Mouse (Mus musculus) ES-E14 (cell line): ENCODE measurements around the gene Cbl. TPM values are rescaled to one million over a fixed set of nuclear protein-coding genes. Genes with fewer than 3 reads are reported as not detected.

Source experiments
- DNase-seq: peaks from one replicate; pipeline ENCODE4 v3.0.0-alpha.2; 2013; ENCODE audit warnings: low read depth, low spot score
- H3K27ac ChIP-seq: 2 replicates; pipeline ENCODE4 v1.5.1; 2012; ENCODE audit warnings: low read depth, mild to moderate bottlenecking, low read length, moderate library complexity, mixed read lengths; ENCODE audit not compliant: poor library complexity, insufficient read depth, severe bottlenecking
- H3K36me3 ChIP-seq: 2 replicates; pipeline ENCODE4 v1.6.1; 2012; ENCODE audit warnings: mild to moderate bottlenecking, low read length, moderate library complexity, mixed read lengths; ENCODE audit not compliant: control insufficient read depth, poor library complexity, insufficient read depth, severe bottlenecking
- H3K4me1 ChIP-seq, 2 experiments: fragments of 150-350 bp in 1 of 2; sonication (generic) in 1 of 2; 2 replicates each; pipeline ENCODE4 v1.6.1; 2012; ENCODE audit warnings: low read length in 2 of 2, mild to moderate bottlenecking in 1 of 2, mixed read lengths in 1 of 2; ENCODE audit not compliant: control insufficient read depth in 2 of 2, insufficient read depth in 2 of 2, poor library complexity in 1 of 2
- H3K4me3 ChIP-seq, 2 experiments: fragments of 150-350 bp in 1 of 2; sonication (generic) in 1 of 2; 2 replicates each; pipeline ENCODE4 v1.5.1; 2012; ENCODE audit warnings: low read length in 2 of 2, low read depth in 1 of 2, mild to moderate bottlenecking in 1 of 2, mixed read lengths in 1 of 2; ENCODE audit not compliant: insufficient read depth in 1 of 2, poor library complexity in 1 of 2, severe bottlenecking in 1 of 2
- H3K9ac ChIP-seq: 2 replicates; pipeline ENCODE4 v1.6.1; 2012; ENCODE audit warnings: low read depth, mild to moderate bottlenecking, low read length, mixed read lengths; ENCODE audit not compliant: poor library complexity, insufficient read depth, severe bottlenecking
- H3K9me3 ChIP-seq: fragments of 150-350 bp; sonication (generic); 2 replicates; pipeline ENCODE4 v1.6.1; 2012; ENCODE audit warnings: low read depth, mild to moderate bottlenecking, low read length; ENCODE audit not compliant: control insufficient read depth, insufficient read depth
- CHD2 ChIP-seq: IDR thresholded peaks from 2 replicates; pipeline ENCODE4 v1.6.1; 2014; ENCODE audit warnings: mild to moderate bottlenecking, low read depth, low read length, inconsistent platforms
- HCFC1 ChIP-seq: IDR thresholded peaks from 2 replicates; pipeline ENCODE4 v1.6.1; 2012; ENCODE audit warnings: low read length, inconsistent platforms, borderline replicate concordance; ENCODE audit not compliant: insufficient read depth
- MAFK ChIP-seq: IDR thresholded peaks from 2 replicates; pipeline ENCODE4 v1.6.1; 2014; ENCODE audit warnings: mild to moderate bottlenecking, low read depth, low read length, inconsistent platforms; ENCODE audit not compliant: insufficient read depth
- ZC3H11A ChIP-seq: IDR thresholded peaks from 2 replicates; pipeline ENCODE4 v1.6.1; 2012; ENCODE audit warnings: low read depth, mild to moderate bottlenecking, inconsistent platforms, low read length, borderline replicate concordance
- ZNF384 ChIP-seq: IDR thresholded peaks from 2 replicates; pipeline ENCODE4 v1.6.1; 2012; ENCODE audit warnings: low read depth, low read length, inconsistent platforms
- in situ Hi-C, 2 experiments: fragments of 600-800 bp; cut with MboI; formaldehyde crosslinking; loops; one replicate each; pipeline ENCODE4 v1.15.1; 2025; ENCODE audit warnings: low sequenced_read_pairs in 2 of 2, inconsistent platforms in 1 of 2; ENCODE audit not compliant: unreplicated experiment in 2 of 2
- total RNA-seq: library from RNA; depleted of rRNA; stranded (reverse); fragments of 300-350 nt; gene quantifications from 2 replicates; pipeline ENCODE4 v1.2.3, GENCODE M21; 2012

Gene Cbl
- total RNA-seq, 1 experiment: 17.3 TPM

DNA sequence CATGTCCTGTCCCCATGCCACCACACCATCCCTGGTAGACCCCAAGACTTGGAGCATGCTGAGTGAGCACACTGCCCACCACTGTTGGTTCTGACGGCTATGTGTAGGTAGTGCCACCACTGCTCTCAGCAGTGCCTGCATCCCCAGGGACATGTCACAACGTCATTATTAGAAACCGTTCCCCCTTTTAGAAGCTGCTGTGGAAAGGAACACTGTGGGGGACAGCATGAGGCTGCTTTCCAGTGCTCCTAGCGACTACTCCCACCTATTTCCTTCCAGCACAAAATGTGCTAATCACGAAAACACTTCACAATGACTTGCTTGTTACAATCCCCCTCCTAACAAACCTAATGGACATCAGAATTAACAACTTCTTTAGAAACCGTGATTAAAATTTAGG, 7.9 kb downstream of the Cbl start:
- no peak overlapping the region for H3K4me3 ChIP-seq
- no peaks in the 10 kb centered on the region for H3K9me3 ChIP-seq
- H3K36me3 ChIP-seq: peaks cover 2% of the 10 kb centered on the region; the same call in 1 of the 2 replicates
- TF ChIP-seq CHD2 (no peak), MAFK (no peak), ZNF384 (no peak), ZC3H11A (no peak), HCFC1 (no peak)
- H3K27ac ChIP-seq: no peak overlapping the region
- DNase-seq: no peak
- no peak overlapping the region for H3K9ac ChIP-seq
- peaks cover 0 to 6% of the 10 kb centered on the region in 2 experiments; a peak in 2 of 4 replicates for H3K4me1 ChIP-seq
- in situ Hi-C loops: no loop called here

DNA sequence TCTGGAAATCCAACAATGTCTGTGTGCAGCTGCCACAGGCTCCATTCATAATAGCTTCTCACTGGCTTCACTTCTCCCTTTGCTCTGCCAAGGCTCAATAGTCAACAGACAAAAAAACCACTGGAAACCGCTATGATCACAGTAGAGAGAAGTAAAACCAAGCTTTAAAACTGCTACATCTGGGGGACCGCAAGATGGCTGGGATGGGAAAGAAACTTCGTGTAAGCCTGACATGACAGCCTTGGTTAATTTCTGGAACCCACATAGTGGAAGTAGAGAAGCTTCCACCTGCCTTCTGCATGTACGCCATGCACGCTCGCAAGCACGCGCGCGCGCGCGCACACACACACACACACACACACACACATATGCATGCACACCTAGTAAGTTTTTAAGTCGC, 20.3 kb downstream of the Cbl start:
- no peak overlapping the region for H3K27ac ChIP-seq
- TF ChIP-seq ZC3H11A: no peak
- TF ChIP-seq ZNF384: no peak
- no peak for TF ChIP-seq MAFK
- no peak for TF ChIP-seq CHD2
- no peak for TF ChIP-seq HCFC1
- H3K9me3 ChIP-seq: no peaks in the 10 kb centered on the region
- no peaks in the 10 kb centered on the region for H3K4me1 ChIP-seq
- DNase-seq: no peak
- H3K36me3 ChIP-seq: no peaks in the 10 kb centered on the region
- H3K4me3 ChIP-seq: no peak overlapping the region
- in situ Hi-C loops: no loop called here
- H3K9ac ChIP-seq: no peak overlapping the region

DNA sequence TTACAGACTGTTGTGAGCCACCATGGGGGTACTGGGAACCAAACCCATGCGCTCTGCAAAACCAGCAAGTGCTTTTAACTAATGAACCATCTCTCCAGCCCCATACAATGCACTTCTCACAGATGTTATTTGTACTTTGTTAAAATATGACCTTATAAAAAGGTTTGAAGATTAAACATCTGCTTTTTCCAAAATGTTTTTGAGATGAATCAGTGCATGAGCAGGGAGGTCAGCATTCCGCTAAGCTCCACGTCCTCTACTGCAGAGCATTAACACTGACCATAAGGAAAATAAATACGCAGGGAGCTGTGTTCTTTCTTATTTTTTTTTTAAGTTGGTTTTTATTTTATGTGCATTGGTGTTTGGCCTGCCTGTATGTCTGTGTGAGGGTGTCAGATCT, 21.4 kb downstream of the Cbl start:
- Histone ChIP-seq H3K4me1 (no peaks in the 10 kb centered on the region), H3K27ac (no peak overlapping the region), H3K9ac (no peak overlapping the region), H3K4me3 (no peak overlapping the region), H3K9me3 (no peaks in the 10 kb centered on the region), H3K36me3 (no peaks in the 10 kb centered on the region)
- TF ChIP-seq ZNF384 (no peak), CHD2 (no peak), ZC3H11A (no peak), MAFK (no peak), HCFC1 (no peak)
- DNase-seq: no peak
- in situ Hi-C loops: no loop called here

DNA sequence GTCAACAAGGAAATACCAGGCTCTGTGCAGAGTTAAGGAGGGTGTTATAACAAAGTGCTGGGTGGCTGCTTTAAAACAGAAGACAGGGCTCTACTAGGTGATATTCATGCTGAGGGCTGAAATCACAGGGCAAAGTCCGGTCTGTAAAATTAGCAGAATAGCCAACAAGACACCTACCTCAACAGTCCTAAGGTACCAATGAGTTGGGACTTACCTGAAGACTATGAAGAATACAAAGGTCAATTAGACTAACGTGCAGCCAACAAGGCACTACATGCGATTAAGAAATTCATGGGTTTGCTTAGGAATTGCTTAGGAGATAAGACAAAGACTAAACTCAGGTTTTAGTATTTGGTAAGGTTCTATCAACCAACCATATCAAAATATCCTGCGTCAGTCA, 24.4 kb downstream of the Cbl start:
- no peak for DNase-seq
- Histone ChIP-seq H3K27ac (no peak overlapping the region), H3K9me3 (no peaks in the 10 kb centered on the region), H3K4me1 (no peaks in the 10 kb centered on the region), H3K4me3 (no peak overlapping the region), H3K9ac (no peak overlapping the region), H3K36me3 (no peaks in the 10 kb centered on the region)
- no peak for TF ChIP-seq ZNF384
- no peak for TF ChIP-seq HCFC1
- no peak for TF ChIP-seq CHD2
- in situ Hi-C loops: no loop called here

DNA sequence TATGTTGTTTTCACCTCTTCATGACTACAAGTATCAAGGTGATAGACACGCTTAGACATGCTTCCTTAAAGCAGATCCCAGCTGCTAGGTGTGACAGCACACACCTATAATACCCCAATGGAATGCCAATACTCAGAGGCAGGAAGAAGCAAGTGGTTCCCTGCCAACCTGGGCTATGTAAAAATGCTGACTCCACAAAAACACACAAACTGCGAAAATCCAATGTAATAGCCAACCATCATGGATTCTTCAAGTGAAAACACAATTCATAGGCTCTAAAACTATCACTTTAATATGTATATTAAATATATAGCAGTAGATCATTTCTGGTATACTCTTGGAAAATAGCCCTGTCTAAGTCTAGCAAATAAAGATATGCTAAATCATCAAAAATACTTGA, 26.0 kb downstream of the Cbl start:
- H3K4me1 ChIP-seq: no peaks in the 10 kb centered on the region
- no peak overlapping the region for H3K9ac ChIP-seq
- DNase-seq: no peak
- in situ Hi-C loops: no loop called here
- H3K36me3 ChIP-seq: no peaks in the 10 kb centered on the region
- TF ChIP-seq HCFC1: no peak
- peak; percentile 67 for TF ChIP-seq MAFK
- H3K9me3 ChIP-seq: no peaks in the 10 kb centered on the region
- H3K4me3 ChIP-seq: no peak overlapping the region
- no peak overlapping the region for H3K27ac ChIP-seq
